Mouse (Mus musculus) induced T-regulatory cell, adult 2 months (primary cell): Measurements from ENCODE around the gene Scgb2b26.

Experiments
- DNase-seq: peaks from one replicate; pipeline ENCODE4 v3.0.0-alpha.2; 2012; ENCODE audit warnings: low read depth

Scgb2b26 gene

GRCm38 (mm10) chr7:33944940-33945339, at the start of gene Scgb2b26:
TSS of gene Scgb2b26 (minus strand) at chr7:33945040.
- DNase-seq: no peak

- peak; percentile 14 for DNase-seq
Measured at GRCm38 (mm10) chr7:33982281-33982680, 37.4 kb upstream of the Scgb2b26 start.

- DNase-seq: no peak
Measured at GRCm38 (mm10) chr7:33902982-33903381, 41.9 kb downstream of the Scgb2b26 start.

GRCm38 (mm10) chr7:33900803-33901202, 44.0 kb downstream of the Scgb2b26 start:
- DNase-seq: no peak

GRCm38 (mm10) chr7:33900007-33900406, 44.8 kb downstream of the Scgb2b26 start:
- no peak for DNase-seq
